Mouse (Mus musculus) limb, embryonic 10.5 days (tissue): ENCODE results near the gene Wdr90. TPM values are rescaled to one million over a fixed set of nuclear protein-coding genes. Genes with fewer than 3 reads are reported as not detected.

Experiments used
- DNase-seq: peaks from one replicate; pipeline ENCODE4 v3.0.0-alpha.2; 2017; ENCODE audit warnings: low spot score
- H3K27ac ChIP-seq: fragments of 300-500 bp; sonication (generic); 2 replicates; pipeline ENCODE4 v1.5.1; 2016; ENCODE audit warnings: mild to moderate bottlenecking
- H3K27me3 ChIP-seq: fragments of 300-500 bp; sonication (generic); 2 replicates; pipeline ENCODE4 v1.6.1; 2016; ENCODE audit warnings: low read depth, mild to moderate bottlenecking; ENCODE audit not compliant: poor library complexity, severe bottlenecking
- H3K36me3 ChIP-seq: fragments of 300-500 bp; sonication (generic); 2 replicates; pipeline ENCODE4 v1.6.1; 2016; ENCODE audit warnings: mild to moderate bottlenecking, moderate library complexity
- H3K4me1 ChIP-seq: fragments of 300-500 bp; sonication (generic); 2 replicates; pipeline ENCODE4 v1.6.1; 2016
- H3K4me3 ChIP-seq: fragments of 300-500 bp; sonication (generic); 2 replicates; pipeline ENCODE4 v1.5.1; 2016; ENCODE audit warnings: mild to moderate bottlenecking, moderate library complexity
- H3K9me3 ChIP-seq: fragments of 300-500 bp; sonication (generic); replicated peaks from 2 replicates; pipeline ENCODE4 v1.6.1; 2016; ENCODE audit warnings: mild to moderate bottlenecking
- WGBS: fragments of 180-500 bp; shearing (Covaris S2); methylation state at CpG from one replicate; pipeline ENCODE4 v1.1.7; 2016; 5-methylcytosine and 5-hydroxymethylcytosine counted together
- polyA plus RNA-seq: library from polyadenylated mRNA; unstranded; fragments of >200 nt; fragmentation: Nextera tagmentation; extraction: Ambion mirVana; gene quantifications from 2 replicates; pipeline ENCODE4 v1.2.1, GENCODE M21; 2016

The Wdr90 gene
- 45.5 and 46.2 TPM in 2 replicates for polyA plus RNA-seq

- Histone ChIP-seq H3K27me3 (no peaks in the 10 kb centered on the region), H3K4me1 (peaks cover 37% of the 10 kb centered on the region), H3K9me3 (no peaks in the 10 kb centered on the region), H3K36me3 (peaks cover 21% of the 10 kb centered on the region), H3K4me3 (peak within 1 kb of the TSS; percentile 83), H3K27ac (peak within 1 kb of the TSS; percentile 95)
- 4% methylated on average over 65 of the region's 65 CpGs for WGBS
- DNase-seq = peak; percentile 94
Measured at GRCm38 (mm10) chr17:25860832-25861703, at the start of gene Wdr90. Gene Wdr90 (minus strand): TSS chr17:25861501.

- no peak overlapping the region for H3K4me3 ChIP-seq
- 90% methylated on average over 2 of the region's 2 CpGs for WGBS
- no peak for DNase-seq
- H3K27ac ChIP-seq = no peak overlapping the region
- no peaks in the 10 kb centered on the region for H3K4me1 ChIP-seq
- no peaks in the 10 kb centered on the region for H3K9me3 ChIP-seq
- no peaks in the 10 kb centered on the region for H3K27me3 ChIP-seq
- H3K36me3 ChIP-seq = peaks cover 29% of the 10 kb centered on the region
Measured at GRCm38 (mm10) chr17:25907640-25908039, 46.3 kb upstream of the Wdr90 start.

- Histone ChIP-seq H3K9me3 (no peaks in the 10 kb centered on the region), H3K27ac (no peak overlapping the region), H3K36me3 (peaks cover 30% of the 10 kb centered on the region), H3K27me3 (no peaks in the 10 kb centered on the region), H3K4me1 (no peaks in the 10 kb centered on the region), H3K4me3 (no peak overlapping the region)
- WGBS = 85% methylated on average over 3 of the region's 3 CpGs
- no peak for DNase-seq
Measured at GRCm38 (mm10) chr17:25903061-25903460, 41.8 kb upstream of the Wdr90 start.

GRCm38 (mm10) chr17:25900193-25900592, 38.9 kb upstream of the Wdr90 start:
- peaks cover 19% of the 10 kb centered on the region for H3K36me3 ChIP-seq
- H3K9me3 ChIP-seq = no peaks in the 10 kb centered on the region
- no peaks in the 10 kb centered on the region for H3K27me3 ChIP-seq
- no peak overlapping the region for H3K4me3 ChIP-seq
- peaks cover 10% of the 10 kb centered on the region for H3K4me1 ChIP-seq
- no peak overlapping the region for H3K27ac ChIP-seq
- WGBS = 94% methylated on average over 1 of the region's 1 CpGs
- no peak for DNase-seq

- peaks cover 15% of the 10 kb centered on the region for H3K4me1 ChIP-seq
- H3K36me3 ChIP-seq = peaks cover 14% of the 10 kb centered on the region
- no peak overlapping the region for H3K4me3 ChIP-seq
- H3K27ac ChIP-seq = no peak overlapping the region
- DNase-seq = no peak
- H3K27me3 ChIP-seq = no peaks in the 10 kb centered on the region
- WGBS = 66% methylated on average over 12 of the region's 12 CpGs
- H3K9me3 ChIP-seq = no peaks in the 10 kb centered on the region
Measured at GRCm38 (mm10) chr17:25895891-25896290, 34.6 kb upstream of the Wdr90 start.

- DNase-seq = no peak
- no peak overlapping the region for H3K4me3 ChIP-seq
- WGBS = 33% methylated on average over 2 of the region's 2 CpGs
- H3K27ac ChIP-seq = no peak overlapping the region
- H3K4me1 ChIP-seq = peaks cover 15% of the 10 kb centered on the region
- H3K27me3 ChIP-seq = no peaks in the 10 kb centered on the region
- peaks cover 12% of the 10 kb centered on the region for H3K36me3 ChIP-seq
- no peaks in the 10 kb centered on the region for H3K9me3 ChIP-seq
Measured at GRCm38 (mm10) chr17:25895415-25895814, 34.1 kb upstream of the Wdr90 start.

- peaks cover 15% of the 10 kb centered on the region for H3K4me1 ChIP-seq
- no peak overlapping the region for H3K4me3 ChIP-seq
- H3K9me3 ChIP-seq = no peaks in the 10 kb centered on the region
- peaks cover 15% of the 10 kb centered on the region for H3K36me3 ChIP-seq
- WGBS = 42% methylated on average over 2 of the region's 2 CpGs
- peak overlapping the region; percentile 67; the same call in 1 of the 2 replicates for H3K27ac ChIP-seq
- peak; percentile 68 for DNase-seq
- H3K27me3 ChIP-seq = no peaks in the 10 kb centered on the region
Measured at GRCm38 (mm10) chr17:25893975-25894617, 32.8 kb upstream of the Wdr90 start.

GRCm38 (mm10) chr17:25888837-25889236, 27.5 kb upstream of the Wdr90 start:
- Histone ChIP-seq H3K4me1 (peaks cover 7% of the 10 kb centered on the region; the same call in 1 of the 2 replicates), H3K27me3 (no peaks in the 10 kb centered on the region), H3K4me3 (no peak overlapping the region), H3K9me3 (no peaks in the 10 kb centered on the region), H3K27ac (no peak overlapping the region), H3K36me3 (peaks cover 58% of the 10 kb centered on the region)
- no peak for DNase-seq
- WGBS = 91% methylated on average over 3 of the region's 3 CpGs

- DNase-seq = no peak
- no peak overlapping the region for H3K4me3 ChIP-seq
- no peaks in the 10 kb centered on the region for H3K27me3 ChIP-seq
- WGBS = 92% methylated on average over 10 of the region's 10 CpGs
- H3K9me3 ChIP-seq = no peaks in the 10 kb centered on the region
- no peak overlapping the region for H3K27ac ChIP-seq
- peaks cover 72% of the 10 kb centered on the region for H3K36me3 ChIP-seq
- peaks cover 17% of the 10 kb centered on the region for H3K4me1 ChIP-seq
Measured at GRCm38 (mm10) chr17:25887467-25887866, 26.2 kb upstream of the Wdr90 start.

- peaks cover 77% of the 10 kb centered on the region for H3K36me3 ChIP-seq
- DNase-seq = no peak
- H3K27ac ChIP-seq = no peak overlapping the region
- H3K9me3 ChIP-seq = no peaks in the 10 kb centered on the region
- peaks cover 24% of the 10 kb centered on the region for H3K4me1 ChIP-seq
- no peaks in the 10 kb centered on the region for H3K27me3 ChIP-seq
- no peak overlapping the region for H3K4me3 ChIP-seq
Measured at GRCm38 (mm10) chr17:25886806-25887205, 25.5 kb upstream of the Wdr90 start.

- Histone ChIP-seq H3K4me1 (peaks cover 35% of the 10 kb centered on the region), H3K4me3 (no peak overlapping the region), H3K27ac (no peak overlapping the region), H3K36me3 (peaks cover 76% of the 10 kb centered on the region), H3K9me3 (no peaks in the 10 kb centered on the region), H3K27me3 (no peaks in the 10 kb centered on the region)
- no peak for DNase-seq
- WGBS = 60% methylated on average over 4 of the region's 4 CpGs
Measured at GRCm38 (mm10) chr17:25885636-25886035, 24.3 kb upstream of the Wdr90 start.

GRCm38 (mm10) chr17:25883824-25884223, 22.5 kb upstream of the Wdr90 start:
- H3K36me3 ChIP-seq = peaks cover 71% of the 10 kb centered on the region
- H3K4me1 ChIP-seq = peaks cover 53% of the 10 kb centered on the region
- no peak overlapping the region for H3K27ac ChIP-seq
- no peak overlapping the region for H3K4me3 ChIP-seq
- 86% methylated on average over 3 of the region's 3 CpGs for WGBS
- H3K9me3 ChIP-seq = no peaks in the 10 kb centered on the region
- no peaks in the 10 kb centered on the region for H3K27me3 ChIP-seq
- DNase-seq = no peak

GRCm38 (mm10) chr17:25883268-25883667, 22.0 kb upstream of the Wdr90 start:
- Histone ChIP-seq H3K27me3 (no peaks in the 10 kb centered on the region), H3K9me3 (no peaks in the 10 kb centered on the region), H3K36me3 (peaks cover 71% of the 10 kb centered on the region), H3K27ac (peak overlapping the region; percentile 79), H3K4me3 (no peak overlapping the region), H3K4me1 (peaks cover 58% of the 10 kb centered on the region)
- 90% methylated on average over 8 of the region's 8 CpGs for WGBS
- DNase-seq = no peak
